Mouse (Mus musculus): ENCODE results near the gene AI593442. TPM values are rescaled to one million over a fixed set of nuclear protein-coding genes. Genes with fewer than 3 reads are reported as not detected.

The AI593442 gene
- polyA plus RNA-seq, 1 experiment from 2014 or later, result 95.2 TPM

- ATAC-seq, result no peak
- 84% methylated on average over 3 of the region's 3 CpGs for WGBS
- H3K9ac ChIP-seq (ENCODE audit: low read depth, low read length), result no peak overlapping the region
These were observed 18.2 kb downstream of the AI593442 start for GRCm38 (mm10) chr9:52661422-52661821.

GRCm38 (mm10) chr9:52650341-52650951, 29.1 kb downstream of the AI593442 start:
- Histone ChIP-seq H3K36me3 (ENCODE audit: control insufficient read depth, insufficient read depth, low read length) (no peaks in the 10 kb centered on the region), H3K9me3 (ENCODE audit: control insufficient read depth, low read length) (no peaks in the 10 kb centered on the region), H3K27ac (ENCODE audit: low read depth, low read length) (no peak overlapping the region), H3K4me2 (ENCODE audit: low read length) (no peak overlapping the region), H3K9ac (ENCODE audit: low read depth, low read length) (no peak overlapping the region), H3K27me3 (replicated peaks; ENCODE audit: control insufficient read depth, insufficient read depth, low read length) (no peaks in the 10 kb centered on the region), H3K4me1 (ENCODE audit: control insufficient read depth, insufficient read depth, low read depth, low read length) (no peaks in the 10 kb centered on the region), H3K4me3 (ENCODE audit: low read length) (no peak overlapping the region)
- no peak for ATAC-seq
- 74% methylated on average over 5 of the region's 5 CpGs for WGBS

More at GRCm38 (mm10) chr9:52661422-52661821, 18.2 kb downstream of the AI593442 start:
- Histone ChIP-seq H3K36me3 (ENCODE audit: control insufficient read depth, insufficient read depth, low read length) (no peaks in the 10 kb centered on the region), H3K27me3 (replicated peaks; ENCODE audit: control insufficient read depth, insufficient read depth, low read length) (no peaks in the 10 kb centered on the region), H3K4me1 (ENCODE audit: control insufficient read depth, insufficient read depth, low read depth, low read length) (no peaks in the 10 kb centered on the region), H3K27ac (ENCODE audit: low read depth, low read length) (no peak overlapping the region), H3K4me2 (ENCODE audit: low read length) (no peak overlapping the region), H3K9me3 (ENCODE audit: control insufficient read depth, low read length) (no peaks in the 10 kb centered on the region), H3K4me3 (ENCODE audit: low read length) (no peak overlapping the region)

GRCm38 (mm10) chr9:52645312-52645711, 34.3 kb downstream of the AI593442 start:
- Histone ChIP-seq H3K4me1 (ENCODE audit: control insufficient read depth, insufficient read depth, low read depth, low read length) (no peaks in the 10 kb centered on the region), H3K4me2 (ENCODE audit: low read length) (no peak overlapping the region), H3K4me3 (ENCODE audit: low read length) (no peak overlapping the region), H3K27me3 (replicated peaks; ENCODE audit: control insufficient read depth, insufficient read depth, low read length) (no peaks in the 10 kb centered on the region), H3K9ac (ENCODE audit: low read depth, low read length) (no peak overlapping the region), H3K27ac (ENCODE audit: low read depth, low read length) (no peak overlapping the region), H3K36me3 (ENCODE audit: control insufficient read depth, insufficient read depth, low read length) (no peaks in the 10 kb centered on the region), H3K9me3 (ENCODE audit: control insufficient read depth, low read length) (no peaks in the 10 kb centered on the region)
- 76% methylated on average over 2 of the region's 2 CpGs for WGBS
- ATAC-seq, result no peak

- no peak overlapping the region for H3K4me3 ChIP-seq (ENCODE audit: low read length)
- no peak overlapping the region for H3K4me2 ChIP-seq (ENCODE audit: low read length)
- no peak for ATAC-seq
- H3K27ac ChIP-seq (ENCODE audit: low read depth, low read length), result no peak overlapping the region
- WGBS, result 83% methylated on average over 4 of the region's 4 CpGs
- H3K36me3 ChIP-seq (ENCODE audit: control insufficient read depth, insufficient read depth, low read length), result no peaks in the 10 kb centered on the region
- no peaks in the 10 kb centered on the region for H3K4me1 ChIP-seq (ENCODE audit: control insufficient read depth, insufficient read depth, low read depth, low read length)
- H3K9me3 ChIP-seq (ENCODE audit: control insufficient read depth, low read length), result no peaks in the 10 kb centered on the region; the same call in 1 of the 2 replicates
- H3K27me3 ChIP-seq (replicated peaks; ENCODE audit: control insufficient read depth, insufficient read depth, low read length), result no peaks in the 10 kb centered on the region
- H3K9ac ChIP-seq (ENCODE audit: low read depth, low read length), result no peak overlapping the region
These were observed 35.0 kb downstream of the AI593442 start for GRCm38 (mm10) chr9:52644626-52645025.

- 87% methylated on average over 4 of the region's 4 CpGs for WGBS
- H3K4me1 ChIP-seq (ENCODE audit: control insufficient read depth, insufficient read depth, low read depth, low read length), result no peaks in the 10 kb centered on the region
- H3K9ac ChIP-seq (ENCODE audit: low read depth, low read length), result no peak overlapping the region
- H3K27ac ChIP-seq (ENCODE audit: low read depth, low read length), result no peak overlapping the region
- H3K9me3 ChIP-seq (ENCODE audit: control insufficient read depth, low read length), result no peaks in the 10 kb centered on the region; the same call in 1 of the 2 replicates
- no peak overlapping the region for H3K4me3 ChIP-seq (ENCODE audit: low read length)
- H3K27me3 ChIP-seq (replicated peaks; ENCODE audit: control insufficient read depth, insufficient read depth, low read length), result no peaks in the 10 kb centered on the region
- H3K36me3 ChIP-seq (ENCODE audit: control insufficient read depth, insufficient read depth, low read length), result no peaks in the 10 kb centered on the region
- no peak for ATAC-seq
- no peak overlapping the region for H3K4me2 ChIP-seq (ENCODE audit: low read length)
These were observed 35.4 kb downstream of the AI593442 start for GRCm38 (mm10) chr9:52644156-52644555.

GRCm38 (mm10) chr9:52635991-52636390, 43.6 kb downstream of the AI593442 start:
- no peak overlapping the region for H3K27ac ChIP-seq (ENCODE audit: low read depth, low read length)
- no peak overlapping the region for H3K4me3 ChIP-seq (ENCODE audit: low read length)
- H3K9ac ChIP-seq (ENCODE audit: low read depth, low read length), result no peak overlapping the region
- ATAC-seq, result no peak
- no peaks in the 10 kb centered on the region for H3K36me3 ChIP-seq (ENCODE audit: control insufficient read depth, insufficient read depth, low read length)
- H3K4me1 ChIP-seq (ENCODE audit: control insufficient read depth, insufficient read depth, low read depth, low read length), result no peaks in the 10 kb centered on the region; the same call in 1 of the 2 replicates
- no peaks in the 10 kb centered on the region for H3K27me3 ChIP-seq (replicated peaks; ENCODE audit: control insufficient read depth, insufficient read depth, low read length)
- H3K9me3 ChIP-seq (ENCODE audit: control insufficient read depth, low read length), result no peaks in the 10 kb centered on the region; the same call in 1 of the 2 replicates
- no peak overlapping the region for H3K4me2 ChIP-seq (ENCODE audit: low read length)
- WGBS, result 71% methylated on average over 2 of the region's 2 CpGs

- Histone ChIP-seq H3K27me3 (replicated peaks; ENCODE audit: control insufficient read depth, insufficient read depth, low read length) (no peaks in the 10 kb centered on the region), H3K9me3 (ENCODE audit: control insufficient read depth, low read length) (no peaks in the 10 kb centered on the region), H3K4me2 (ENCODE audit: low read length) (no peak overlapping the region), H3K9ac (ENCODE audit: low read depth, low read length) (no peak overlapping the region), H3K27ac (ENCODE audit: low read depth, low read length) (no peak overlapping the region), H3K36me3 (ENCODE audit: control insufficient read depth, insufficient read depth, low read length) (no peaks in the 10 kb centered on the region), H3K4me1 (ENCODE audit: control insufficient read depth, insufficient read depth, low read depth, low read length) (no peaks in the 10 kb centered on the region), H3K4me3 (ENCODE audit: low read length) (no peak overlapping the region)
- ATAC-seq, result no peak
- 77% methylated on average over 4 of the region's 4 CpGs for WGBS
These were observed 55.7 kb downstream of the AI593442 start for GRCm38 (mm10) chr9:52623926-52624325.

Measured in hindbrain, embryonic 16.5 days (tissue).